Mouse (Mus musculus) embryonic facial prominence, embryonic 14.5 days (tissue): Measurements from ENCODE around the gene Dach2. TPM values are rescaled to one million over a fixed set of nuclear protein-coding genes. Genes with fewer than 3 reads are reported as not detected.

Source experiments
- ATAC-seq: fragments of 200-750 bp; cut with Nextera tagmentation; 2 replicates; pipeline ENCODE4 v1.8.0; 2017; ENCODE audit warnings: low read depth, moderate number of reproducible peaks, moderate TSS enrichment
- DNase-seq: peaks from one replicate; pipeline ENCODE4 v3.0.0-alpha.2; 2015; ENCODE audit warnings: low spot score
- H3K27ac ChIP-seq: fragments of 300-500 bp; sonication (generic); replicated peaks from 2 replicates; pipeline ENCODE4 v1.5.1; 2014; ENCODE audit warnings: low read depth, mild to moderate bottlenecking, low read length, moderate library complexity
- H3K27me3 ChIP-seq: fragments of 300-500 bp; sonication (generic); replicated peaks from 2 replicates; pipeline ENCODE4 v1.6.1; 2014; ENCODE audit warnings: low read length; ENCODE audit not compliant: control insufficient read depth, insufficient read depth
- H3K36me3 ChIP-seq: fragments of 300-500 bp; sonication (generic); 2 replicates; pipeline ENCODE4 v1.6.1; 2014; ENCODE audit warnings: low read length, mixed read lengths; ENCODE audit not compliant: control insufficient read depth, insufficient read depth
- H3K4me1 ChIP-seq: fragments of 300-500 bp; sonication (generic); 2 replicates; pipeline ENCODE4 v1.6.1; 2014; ENCODE audit warnings: antibody characterized with exemption, low read length; ENCODE audit not compliant: control insufficient read depth, insufficient read depth
- H3K4me2 ChIP-seq: fragments of 300-500 bp; sonication (generic); 2 replicates; pipeline ENCODE4 v1.6.1; 2014; ENCODE audit warnings: low read depth, mild to moderate bottlenecking, low read length, moderate library complexity, mixed read lengths
- H3K4me3 ChIP-seq: fragments of 300-500 bp; sonication (generic); 2 replicates; pipeline ENCODE4 v1.5.1; 2014; ENCODE audit warnings: low read depth, mild to moderate bottlenecking, low read length
- H3K9ac ChIP-seq: fragments of 300-500 bp; sonication (generic); 2 replicates; pipeline ENCODE4 v1.6.1; 2014; ENCODE audit warnings: low read depth, mild to moderate bottlenecking, low read length, moderate library complexity, mixed read lengths
- H3K9me3 ChIP-seq: fragments of 300-500 bp; sonication (generic); 2 replicates; pipeline ENCODE4 v1.6.1; 2016; ENCODE audit warnings: low read length; ENCODE audit not compliant: control insufficient read depth
- WGBS: fragments of 180-500 bp; shearing (Covaris S2); extraction: QIAGEN DNeasy Blood & Tissue Kit; methylation state at CpG from one replicate; pipeline ENCODE4 v1.1.7; 2014; 5-methylcytosine and 5-hydroxymethylcytosine counted together
- polyA plus RNA-seq: library from polyadenylated mRNA; unstranded; fragments of >200 nt; fragmentation: Nextera tagmentation; extraction: Ambion mirVana; gene quantifications from 2 replicates; pipeline ENCODE4 v1.2.1, GENCODE M21; 2014

Gene Dach2
- polyA plus RNA-seq, 1 experiment from 2014 or later, result 3.9 TPM

GRCm38 (mm10) chrX:113482131-113482530, 184.8 kb downstream of the Dach2 start:
- H3K9me3 ChIP-seq, result no peaks in the 10 kb centered on the region
- no peak overlapping the region for H3K27ac ChIP-seq
- no peak overlapping the region for H3K9ac ChIP-seq
- ATAC-seq (no peak), DNase-seq (no peak)
- H3K4me1 ChIP-seq, result no peaks in the 10 kb centered on the region
- H3K36me3 ChIP-seq, result no peaks in the 10 kb centered on the region
- H3K4me2 ChIP-seq, result no peak overlapping the region
- 80% methylated on average over 1 of the region's 1 CpGs for WGBS
- H3K27me3 ChIP-seq, result no peaks in the 10 kb centered on the region
- no peak overlapping the region for H3K4me3 ChIP-seq

GRCm38 (mm10) chrX:113545106-113545505, 247.8 kb downstream of the Dach2 start:
- no peak for DNase-seq
- H3K27me3 ChIP-seq, result no peaks in the 10 kb centered on the region
- H3K9me3 ChIP-seq, result no peaks in the 10 kb centered on the region
- H3K27ac ChIP-seq, result no peak overlapping the region
- H3K36me3 ChIP-seq, result no peaks in the 10 kb centered on the region
- no peak overlapping the region for H3K9ac ChIP-seq
- no peak for ATAC-seq
- no peaks in the 10 kb centered on the region for H3K4me1 ChIP-seq
- no peak overlapping the region for H3K4me2 ChIP-seq
- no peak overlapping the region for H3K4me3 ChIP-seq
- 59% methylated on average over 3 of the region's 3 CpGs for WGBS

- WGBS, result 71% methylated on average over 2 of the region's 2 CpGs
- DNase-seq, result no peak
These were observed 266.6 kb downstream of the Dach2 start for GRCm38 (mm10) chrX:113563897-113564296.

GRCm38 (mm10) chrX:113666069-113666468, 368.8 kb downstream of the Dach2 start:
- no peaks in the 10 kb centered on the region for H3K27me3 ChIP-seq
- no peaks in the 10 kb centered on the region for H3K9me3 ChIP-seq
- H3K36me3 ChIP-seq, result no peaks in the 10 kb centered on the region
- no peak overlapping the region for H3K4me2 ChIP-seq
- DNase-seq (no peak), ATAC-seq (no peak)
- H3K27ac ChIP-seq, result no peak overlapping the region
- H3K4me3 ChIP-seq, result no peak overlapping the region
- no peak overlapping the region for H3K9ac ChIP-seq
- no peaks in the 10 kb centered on the region for H3K4me1 ChIP-seq

More at GRCm38 (mm10) chrX:113563897-113564296, 266.6 kb downstream of the Dach2 start:
- Histone ChIP-seq H3K27ac (no peak overlapping the region), H3K4me2 (no peak overlapping the region), H3K36me3 (no peaks in the 10 kb centered on the region), H3K4me3 (no peak overlapping the region), H3K9me3 (no peaks in the 10 kb centered on the region), H3K4me1 (no peaks in the 10 kb centered on the region), H3K9ac (no peak overlapping the region), H3K27me3 (no peaks in the 10 kb centered on the region)
- no peak for ATAC-seq

- H3K9ac ChIP-seq, result no peak overlapping the region
- H3K36me3 ChIP-seq, result no peaks in the 10 kb centered on the region
- no peaks in the 10 kb centered on the region for H3K27me3 ChIP-seq
- no peak overlapping the region for H3K4me2 ChIP-seq
- DNase-seq (no peak), ATAC-seq (no peak)
- WGBS, result 54% methylated on average over 2 of the region's 2 CpGs
- no peak overlapping the region for H3K4me3 ChIP-seq
- no peaks in the 10 kb centered on the region for H3K9me3 ChIP-seq
- H3K27ac ChIP-seq, result no peak overlapping the region
- H3K4me1 ChIP-seq, result no peaks in the 10 kb centered on the region
These were observed 389.9 kb downstream of the Dach2 start for GRCm38 (mm10) chrX:113687163-113687562.

GRCm38 (mm10) chrX:113712363-113712762, 415.1 kb downstream of the Dach2 start:
- 76% methylated on average over 2 of the region's 2 CpGs for WGBS

GRCm38 (mm10) chrX:113724124-113724523, 426.8 kb downstream of the Dach2 start:
- Histone ChIP-seq H3K27me3 (no peaks in the 10 kb centered on the region), H3K36me3 (no peaks in the 10 kb centered on the region), H3K9ac (no peak overlapping the region), H3K27ac (no peak overlapping the region), H3K4me2 (no peak overlapping the region), H3K4me1 (no peaks in the 10 kb centered on the region), H3K9me3 (no peaks in the 10 kb centered on the region), H3K4me3 (no peak overlapping the region)
- ATAC-seq (no peak), DNase-seq (no peak)

More at GRCm38 (mm10) chrX:113712363-113712762, 415.1 kb downstream of the Dach2 start:
- Histone ChIP-seq H3K27me3 (no peaks in the 10 kb centered on the region), H3K9ac (no peak overlapping the region), H3K4me2 (no peak overlapping the region), H3K4me1 (no peaks in the 10 kb centered on the region), H3K9me3 (no peaks in the 10 kb centered on the region), H3K36me3 (no peaks in the 10 kb centered on the region), H3K27ac (no peak overlapping the region), H3K4me3 (no peak overlapping the region)
- ATAC-seq, result no peak
- no peak for DNase-seq

- no peaks in the 10 kb centered on the region for H3K36me3 ChIP-seq
These were observed 449.8 kb downstream of the Dach2 start for GRCm38 (mm10) chrX:113747122-113747521.

GRCm38 (mm10) chrX:113792264-113792663, 495.0 kb downstream of the Dach2 start:
- Histone ChIP-seq H3K9me3 (no peaks in the 10 kb centered on the region), H3K9ac (no peak overlapping the region), H3K27me3 (no peaks in the 10 kb centered on the region), H3K27ac (no peak overlapping the region), H3K4me1 (no peaks in the 10 kb centered on the region), H3K36me3 (no peaks in the 10 kb centered on the region), H3K4me3 (no peak overlapping the region), H3K4me2 (no peak overlapping the region)
- DNase-seq (no peak), ATAC-seq (no peak)
- 37% methylated on average over 1 of the region's 1 CpGs for WGBS

More at GRCm38 (mm10) chrX:113747122-113747521, 449.8 kb downstream of the Dach2 start:
- H3K9me3 ChIP-seq, result no peaks in the 10 kb centered on the region
- no peak for ATAC-seq
- no peak overlapping the region for H3K4me2 ChIP-seq
- no peak for DNase-seq
- H3K27me3 ChIP-seq, result no peaks in the 10 kb centered on the region
- no peak overlapping the region for H3K4me3 ChIP-seq
- no peak overlapping the region for H3K27ac ChIP-seq
- no peak overlapping the region for H3K9ac ChIP-seq
- no peaks in the 10 kb centered on the region for H3K4me1 ChIP-seq
